Mouse (Mus musculus): ENCODE data around the gene Guk1. TPM values are rescaled to one million over a fixed set of nuclear protein-coding genes. Genes with fewer than 3 reads are reported as not detected.

Gene Guk1
- polyA plus RNA-seq, 1 experiment from 2014 or later, result 109 TPM

DNA sequence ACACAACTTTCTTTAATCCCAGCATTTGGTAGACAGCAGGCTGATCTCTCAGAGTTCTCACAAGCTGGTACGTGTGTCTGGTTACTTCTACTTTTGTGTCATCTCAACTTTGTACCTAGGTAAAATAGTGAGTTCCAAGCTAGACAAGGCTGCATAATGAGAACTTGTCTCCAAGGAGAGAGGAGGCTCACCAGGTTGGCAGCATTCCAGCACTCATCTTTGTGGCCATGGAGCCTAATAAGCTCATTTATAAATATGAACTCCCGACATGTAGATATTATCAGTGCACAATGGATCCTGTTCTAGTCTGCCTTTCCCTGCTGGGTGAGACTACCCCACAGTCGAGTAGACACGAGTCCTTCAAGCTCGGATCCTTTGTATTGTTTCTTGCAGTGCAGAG, 17.6 kb upstream of the Guk1 start:
- ATAC-seq (replicated peaks; ENCODE audit: insufficient number of reproducible peaks, insufficient read depth, low FRiP score, low read depth), result no peak
- 63% methylated on average over 5 of the region's 5 CpGs for WGBS
- no peaks in the 10 kb centered on the region for H3K9me3 ChIP-seq (replicated peaks)
- peak overlapping the region; percentile 99 for H3K4me3 ChIP-seq
- peaks cover 41% of the 10 kb centered on the region for H3K4me1 ChIP-seq (replicated peaks)
- peak overlapping the region; percentile 20; the same call in 1 of the 2 replicates for H3K9ac ChIP-seq
- H3K4me2 ChIP-seq, result peak overlapping the region; percentile 94
- H3K27ac ChIP-seq, result peak overlapping the region; percentile 96; the same call in 1 of the 2 replicates
- H3K27me3 ChIP-seq, result no peaks in the 10 kb centered on the region
- H3K36me3 ChIP-seq, result peaks cover 55% of the 10 kb centered on the region

GRCm38 (mm10) chr11:59209003-59209441, 17.0 kb upstream of the Guk1 start:
- 9% methylated on average over 18 of the region's 18 CpGs for WGBS
- H3K4me1 ChIP-seq (replicated peaks), result peaks cover 36% of the 10 kb centered on the region
- ATAC-seq (replicated peaks; ENCODE audit: insufficient number of reproducible peaks, insufficient read depth, low FRiP score, low read depth), result peak; percentile 48
- H3K9me3 ChIP-seq (replicated peaks), result no peaks in the 10 kb centered on the region
- H3K27ac ChIP-seq, result peak overlapping the region; percentile 96
- H3K36me3 ChIP-seq, result peaks cover 60% of the 10 kb centered on the region
- H3K27me3 ChIP-seq, result no peaks in the 10 kb centered on the region
- H3K4me2 ChIP-seq, result peak overlapping the region; percentile 94
- H3K4me3 ChIP-seq, result peak overlapping the region; percentile 99
- peak overlapping the region; percentile 95 for H3K9ac ChIP-seq

DNA sequence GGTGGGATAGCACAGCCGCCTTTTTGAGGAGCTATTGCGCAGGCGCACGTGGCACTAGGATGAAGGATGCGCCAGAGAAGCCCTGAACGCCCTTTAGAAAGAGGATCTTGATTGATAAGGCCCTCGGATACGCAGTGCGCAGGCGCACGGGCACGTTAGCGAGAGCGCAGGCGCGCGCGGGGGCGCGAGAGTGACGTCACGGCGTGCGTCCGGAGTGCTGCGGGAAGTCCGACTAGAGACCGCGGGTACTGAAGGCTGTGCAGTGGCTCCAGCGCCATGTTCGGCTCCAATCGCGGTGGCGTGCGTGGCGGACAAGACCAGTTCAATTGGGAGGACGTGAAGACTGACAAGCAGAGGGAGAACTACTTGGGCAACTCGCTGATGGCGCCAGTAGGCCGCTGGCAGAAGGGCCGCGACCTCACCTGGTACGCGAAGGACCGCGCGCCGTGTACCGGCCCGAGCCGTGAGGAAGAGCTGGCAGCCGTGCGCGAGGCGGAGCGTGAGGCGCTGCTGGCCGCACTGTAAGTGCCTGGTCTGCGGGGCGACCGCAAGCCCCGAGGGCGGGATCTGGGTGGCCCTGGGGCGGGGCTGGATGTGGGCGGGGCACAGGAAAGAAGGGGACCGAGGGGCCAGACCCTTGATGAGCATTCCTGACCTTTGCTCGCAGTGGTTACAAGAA, 16.3 kb upstream of the Guk1 start, which contains the start of gene 2310033P09Rik:
Gene 2310033P09Rik, plus strand, starts transcription at position 169 of the 679 bp plus-strand sequence.
- WGBS, result under 1% methylated on average over 67 of the region's 67 CpGs
- H3K4me3 ChIP-seq, result peak within 1 kb of the TSS; percentile 99
- peaks cover 31% of the 10 kb centered on the region for H3K4me1 ChIP-seq (replicated peaks)
- H3K9me3 ChIP-seq (replicated peaks), result no peaks in the 10 kb centered on the region
- peaks cover 60% of the 10 kb centered on the region for H3K36me3 ChIP-seq
- ATAC-seq (replicated peaks; ENCODE audit: insufficient number of reproducible peaks, insufficient read depth, low FRiP score, low read depth), result peak; percentile 83
- H3K27ac ChIP-seq, result peak within 1 kb of the TSS; percentile 96
- H3K9ac ChIP-seq, result peak within 1 kb of the TSS; percentile 95
- peak within 1 kb of the TSS; percentile 94 for H3K4me2 ChIP-seq
- no peaks in the 10 kb centered on the region for H3K27me3 ChIP-seq

DNA sequence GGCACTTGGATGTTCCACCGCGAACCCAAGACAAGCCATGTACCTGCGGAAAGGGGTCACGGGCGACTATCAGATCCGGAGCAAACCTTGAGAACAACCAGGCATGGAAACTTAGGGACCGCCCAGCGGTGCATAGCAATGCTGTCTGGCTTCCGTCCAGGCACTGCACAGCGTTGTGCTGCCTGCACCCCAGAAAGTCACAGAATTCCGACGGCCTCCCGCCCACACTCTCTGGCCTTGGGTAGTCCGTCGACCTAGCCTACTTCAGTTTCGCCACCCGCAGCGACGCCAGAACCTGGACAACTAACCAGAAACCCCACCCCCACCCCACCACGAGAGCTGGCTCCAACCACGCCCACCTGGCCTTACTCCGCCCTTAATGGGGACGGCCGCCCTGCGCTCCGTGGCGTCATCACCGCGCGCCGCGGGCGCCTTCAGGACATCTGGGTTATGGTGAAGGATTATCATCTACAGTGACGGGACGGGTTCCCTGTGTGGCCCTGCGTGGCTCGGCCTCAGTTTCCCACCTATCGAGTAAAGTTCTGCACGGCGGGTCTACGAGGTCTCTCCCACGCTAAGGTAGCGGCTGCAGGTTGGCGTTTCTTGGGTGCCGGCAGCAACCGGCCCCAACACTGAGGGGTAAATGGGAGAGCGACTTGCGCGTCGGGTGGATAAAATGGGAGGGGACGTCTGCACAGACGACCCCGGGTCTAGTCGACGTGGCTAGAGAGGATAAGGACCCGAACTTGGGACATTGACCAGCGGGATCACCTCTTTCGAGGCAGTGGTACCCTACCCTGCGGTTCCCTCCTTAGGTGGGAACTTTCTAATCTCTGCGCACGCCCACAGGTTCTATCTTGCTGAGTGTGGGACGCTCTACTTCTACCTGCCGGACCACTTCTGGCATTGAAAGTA, 10.3 kb upstream of the Guk1 start, which contains the start of gene Mrpl55:
Gene Mrpl55, plus strand, starts transcription at position 406 of the 915 bp plus-strand sequence.
- Histone ChIP-seq H3K4me2 (peak within 1 kb of the TSS; percentile 86), H3K9me3 (replicated peaks) (no peaks in the 10 kb centered on the region), H3K27me3 (no peaks in the 10 kb centered on the region), H3K4me3 (peak within 1 kb of the TSS; percentile 81), H3K4me1 (replicated peaks) (peaks cover 15% of the 10 kb centered on the region), H3K9ac (peak within 1 kb of the TSS; percentile 88), H3K36me3 (peaks cover 31% of the 10 kb centered on the region), H3K27ac (peak within 1 kb of the TSS; percentile 85)
- ATAC-seq (replicated peaks; ENCODE audit: insufficient number of reproducible peaks, insufficient read depth, low FRiP score, low read depth), result peak; percentile 90
- WGBS, result under 1% methylated on average over 63 of the region's 63 CpGs

DNA sequence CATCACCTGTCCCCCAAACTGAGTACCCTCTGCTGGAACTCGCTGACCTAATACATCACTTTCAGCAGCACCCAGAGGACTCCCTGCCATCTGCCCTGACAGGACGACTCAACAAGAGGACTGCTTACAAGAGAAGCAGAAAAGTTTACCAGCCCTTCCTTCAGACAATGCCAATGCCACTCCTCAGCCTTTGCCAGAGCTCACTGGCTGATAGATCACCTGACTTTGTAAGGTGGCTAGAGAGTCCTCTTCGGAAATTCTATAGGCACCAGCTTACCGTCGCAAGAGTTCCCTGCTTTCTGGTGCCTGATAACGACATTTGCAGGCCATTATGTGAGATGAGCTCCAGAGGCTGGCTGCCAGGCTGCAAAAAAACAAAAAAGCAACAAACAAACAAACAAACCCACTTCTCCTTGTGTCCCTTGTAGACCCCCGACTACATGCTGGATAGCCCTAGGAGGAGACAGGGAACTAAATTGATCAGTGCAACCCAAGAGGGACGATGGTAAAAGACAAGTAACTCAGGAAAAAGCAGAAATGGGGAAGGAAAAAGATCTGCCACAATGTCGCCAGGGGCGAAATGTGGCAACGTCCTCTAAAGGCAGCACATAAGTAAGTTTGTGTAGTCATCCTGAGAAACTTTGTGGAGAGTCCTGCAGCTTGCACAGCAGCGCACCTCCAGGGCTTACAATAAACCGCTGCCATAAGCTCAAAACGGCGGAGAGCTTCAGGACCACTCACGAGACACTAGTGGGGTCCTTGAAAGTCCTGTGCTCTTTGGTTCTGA, 9.4 kb upstream of the Guk1 start:
- peaks cover 28% of the 10 kb centered on the region for H3K36me3 ChIP-seq
- peak overlapping the region; percentile 86 for H3K4me2 ChIP-seq
- peak overlapping the region; percentile 85 for H3K27ac ChIP-seq
- peaks cover 15% of the 10 kb centered on the region for H3K4me1 ChIP-seq (replicated peaks)
- no peaks in the 10 kb centered on the region for H3K9me3 ChIP-seq (replicated peaks)
- WGBS, result 25% methylated on average over 16 of the region's 16 CpGs
- peak overlapping the region; percentile 81 for H3K4me3 ChIP-seq
- peak overlapping the region; percentile 88 for H3K9ac ChIP-seq
- no peaks in the 10 kb centered on the region for H3K27me3 ChIP-seq
- no peak for ATAC-seq (replicated peaks; ENCODE audit: insufficient number of reproducible peaks, insufficient read depth, low FRiP score, low read depth)

DNA sequence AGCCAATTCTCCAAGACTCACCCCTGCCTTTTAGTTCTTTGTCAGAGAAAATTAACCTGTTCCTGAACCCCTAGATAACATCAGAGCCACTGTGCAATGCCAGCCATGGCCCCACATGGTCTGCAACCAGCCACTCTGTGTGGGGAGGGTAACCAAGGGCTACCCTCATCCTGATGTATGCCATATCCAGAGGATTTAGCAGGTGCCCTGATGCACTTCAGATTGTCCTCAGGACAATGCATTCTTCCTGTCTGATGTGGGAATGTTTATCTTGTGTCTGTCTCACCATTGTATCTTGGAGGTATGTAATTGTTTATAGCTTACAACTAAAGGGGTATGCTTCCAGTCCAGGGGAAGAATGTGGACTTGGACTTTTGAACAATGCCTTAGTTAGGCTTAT, 4.2 kb upstream of the Guk1 start:
- no peak for ATAC-seq (replicated peaks; ENCODE audit: insufficient number of reproducible peaks, insufficient read depth, low FRiP score, low read depth)
- no peak overlapping the region for H3K4me3 ChIP-seq
- H3K9me3 ChIP-seq (replicated peaks), result no peaks in the 10 kb centered on the region
- no peak overlapping the region for H3K9ac ChIP-seq
- no peak overlapping the region for H3K4me2 ChIP-seq
- no peak overlapping the region for H3K27ac ChIP-seq
- H3K36me3 ChIP-seq, result peaks cover 5% of the 10 kb centered on the region; the same call in 1 of the 2 replicates
- H3K4me1 ChIP-seq (replicated peaks), result peaks cover 5% of the 10 kb centered on the region
- H3K27me3 ChIP-seq, result no peaks in the 10 kb centered on the region

DNA sequence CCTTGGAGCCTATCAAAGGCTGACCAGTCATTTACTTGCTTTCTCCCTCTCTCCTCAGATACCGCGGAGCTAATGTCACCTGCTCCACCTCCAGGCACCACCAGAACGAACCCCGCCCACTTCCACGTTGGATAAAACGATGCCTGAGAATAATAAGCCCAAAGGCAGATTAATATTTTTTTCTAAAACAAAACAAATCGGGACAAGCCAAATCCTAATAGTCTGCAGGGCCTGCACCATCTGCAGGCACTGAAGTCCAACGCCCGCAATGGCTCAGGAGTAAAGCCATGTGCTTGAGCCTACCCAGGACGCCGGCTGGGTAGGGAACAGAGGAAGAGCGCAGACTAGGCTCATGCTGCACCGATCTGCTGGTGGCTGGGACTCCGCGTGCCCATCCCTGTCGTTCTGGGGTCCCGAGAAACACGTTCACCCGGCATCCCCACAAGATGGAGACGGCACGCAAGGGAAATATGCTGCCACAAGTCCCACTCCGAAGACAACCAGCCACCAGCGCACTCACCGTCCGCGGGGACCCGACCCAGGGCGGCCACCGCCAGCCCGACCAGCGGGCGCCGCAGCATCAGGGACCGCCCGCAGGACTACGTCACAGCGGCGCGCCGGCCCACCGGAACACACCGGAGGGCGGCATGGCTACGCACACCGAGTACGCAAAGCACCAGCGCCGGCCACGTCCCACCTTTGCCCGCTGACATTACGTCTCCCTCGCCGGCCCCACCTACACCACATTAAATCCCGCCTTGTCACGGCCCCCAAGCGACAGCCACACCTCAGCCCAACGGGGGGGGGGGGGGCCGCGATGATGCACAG, 567 bp downstream of the Guk1 start:
- Histone ChIP-seq H3K4me2 (peak overlapping the region; percentile 74), H3K9me3 (replicated peaks) (no peaks in the 10 kb centered on the region), H3K27me3 (no peaks in the 10 kb centered on the region), H3K4me3 (peak overlapping the region; percentile 77), H3K27ac (peak overlapping the region; percentile 92), H3K4me1 (replicated peaks) (peaks cover 11% of the 10 kb centered on the region), H3K9ac (peak overlapping the region; percentile 75), H3K36me3 (no peaks in the 10 kb centered on the region)
- 1% methylated on average over 54 of the region's 59 CpGs for WGBS
- peak; percentile 96 for ATAC-seq (replicated peaks; ENCODE audit: insufficient number of reproducible peaks, insufficient read depth, low FRiP score, low read depth)

- Histone ChIP-seq H3K9ac (no peak overlapping the region), H3K27ac (no peak overlapping the region), H3K4me3 (no peak overlapping the region), H3K36me3 (peaks cover 8% of the 10 kb centered on the region; the same call in 1 of the 2 replicates), H3K27me3 (no peaks in the 10 kb centered on the region), H3K4me1 (replicated peaks) (peaks cover 26% of the 10 kb centered on the region), H3K9me3 (replicated peaks) (no peaks in the 10 kb centered on the region), H3K4me2 (no peak overlapping the region)
- ATAC-seq (replicated peaks; ENCODE audit: insufficient number of reproducible peaks, insufficient read depth, low FRiP score, low read depth), result no peak
- WGBS, result 79% methylated on average over 6 of the region's 6 CpGs
Observed at GRCm38 (mm10) chr11:59187706-59188105, 4.3 kb downstream of the Guk1 start.

- H3K4me1 ChIP-seq (replicated peaks), result peaks cover 25% of the 10 kb centered on the region
- H3K27ac ChIP-seq, result no peak overlapping the region
- H3K27me3 ChIP-seq, result no peaks in the 10 kb centered on the region
- H3K9me3 ChIP-seq (replicated peaks), result no peaks in the 10 kb centered on the region
- no peak overlapping the region for H3K4me3 ChIP-seq
- ATAC-seq (replicated peaks; ENCODE audit: insufficient number of reproducible peaks, insufficient read depth, low FRiP score, low read depth), result no peak
- no peak overlapping the region for H3K9ac ChIP-seq
- WGBS, result 85% methylated on average over 5 of the region's 5 CpGs
- H3K4me2 ChIP-seq, result no peak overlapping the region
- H3K36me3 ChIP-seq, result peaks cover 8% of the 10 kb centered on the region; the same call in 1 of the 2 replicates
Observed at GRCm38 (mm10) chr11:59185490-59185889, 6.5 kb downstream of the Guk1 start.

- peaks cover 8% of the 10 kb centered on the region; the same call in 1 of the 2 replicates for H3K36me3 ChIP-seq
- H3K4me3 ChIP-seq, result no peak overlapping the region
- H3K4me1 ChIP-seq (replicated peaks), result peaks cover 26% of the 10 kb centered on the region
- H3K27ac ChIP-seq, result peak overlapping the region; percentile 78
- H3K9me3 ChIP-seq (replicated peaks), result no peaks in the 10 kb centered on the region
- peak; percentile 47 for ATAC-seq (replicated peaks; ENCODE audit: insufficient number of reproducible peaks, insufficient read depth, low FRiP score, low read depth)
- H3K27me3 ChIP-seq, result peaks cover 6% of the 10 kb centered on the region; the same call in 1 of the 2 replicates
- H3K9ac ChIP-seq, result peak overlapping the region; percentile 32; the same call in 1 of the 2 replicates
- 8% methylated on average over 3 of the region's 3 CpGs for WGBS
- H3K4me2 ChIP-seq, result peak overlapping the region; percentile 33
Observed at GRCm38 (mm10) chr11:59183821-59184220, 8.2 kb downstream of the Guk1 start.

All from heart, embryonic 15.5 days (tissue).